Mouse (Mus musculus) layer of hippocampus, adult 9-11 months (tissue): ENCODE results near the gene Nos2.
"Not testable (repeated sequence)": the region's sequence is repeated elsewhere in the genome, so short reads cannot be mapped to it uniquely, and the experiment has no call there.

ENCODE experiments used
- DNase-seq: peaks from one replicate; pipeline ENCODE4 v3.0.0; 2022

The Nos2 gene

GRCm38 (mm10) chr11:78990875-78991543, 70.4 kb downstream of the Nos2 start:
- DNase-seq = not testable (repeated sequence)

GRCm38 (mm10) chr11:78999118-78999517, 78.5 kb downstream of the Nos2 start:
- no peak for DNase-seq

DNA sequence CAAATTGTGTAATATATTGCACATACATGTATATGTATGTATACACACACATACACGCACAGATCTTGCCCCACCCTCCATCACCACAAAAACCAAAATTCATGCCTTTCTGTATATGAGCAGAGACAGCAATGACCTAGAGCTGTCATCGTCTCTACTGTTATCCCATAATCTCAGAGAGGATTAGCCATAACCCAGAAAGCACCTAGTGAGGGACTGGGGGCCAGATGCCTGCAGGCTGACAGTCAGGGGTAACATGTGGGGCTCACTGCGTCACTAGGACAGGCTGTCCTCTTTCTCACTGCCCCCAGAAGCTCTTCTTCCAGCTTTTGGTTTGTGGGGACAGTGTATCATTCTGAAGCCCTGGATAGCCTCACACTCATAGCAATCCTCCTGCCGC, 81.3 kb downstream of the Nos2 start:
- no peak for DNase-seq

DNA sequence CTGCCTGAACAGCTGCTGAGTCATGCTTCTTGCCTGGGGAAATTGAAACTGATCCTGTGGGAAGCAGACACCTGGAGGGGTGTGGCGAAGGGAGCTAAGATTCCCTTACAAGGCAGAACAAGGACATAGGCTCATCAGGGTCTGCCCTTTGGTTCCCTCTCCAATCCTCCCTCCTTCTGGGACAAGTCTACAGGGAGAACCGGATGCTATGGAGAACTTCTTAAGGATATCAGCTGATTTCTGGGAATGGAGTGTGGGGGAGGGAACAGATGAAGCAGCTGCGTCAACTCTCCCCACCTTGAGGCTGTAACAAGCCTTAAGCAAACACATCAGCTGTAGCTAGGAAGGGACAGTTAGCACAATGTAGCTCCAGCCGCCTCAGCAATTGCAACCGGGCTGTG, 82.0 kb downstream of the Nos2 start:
- DNase-seq = no peak

- no peak for DNase-seq
Measured at GRCm38 (mm10) chr11:79003053-79003768, 82.6 kb downstream of the Nos2 start.

DNA sequence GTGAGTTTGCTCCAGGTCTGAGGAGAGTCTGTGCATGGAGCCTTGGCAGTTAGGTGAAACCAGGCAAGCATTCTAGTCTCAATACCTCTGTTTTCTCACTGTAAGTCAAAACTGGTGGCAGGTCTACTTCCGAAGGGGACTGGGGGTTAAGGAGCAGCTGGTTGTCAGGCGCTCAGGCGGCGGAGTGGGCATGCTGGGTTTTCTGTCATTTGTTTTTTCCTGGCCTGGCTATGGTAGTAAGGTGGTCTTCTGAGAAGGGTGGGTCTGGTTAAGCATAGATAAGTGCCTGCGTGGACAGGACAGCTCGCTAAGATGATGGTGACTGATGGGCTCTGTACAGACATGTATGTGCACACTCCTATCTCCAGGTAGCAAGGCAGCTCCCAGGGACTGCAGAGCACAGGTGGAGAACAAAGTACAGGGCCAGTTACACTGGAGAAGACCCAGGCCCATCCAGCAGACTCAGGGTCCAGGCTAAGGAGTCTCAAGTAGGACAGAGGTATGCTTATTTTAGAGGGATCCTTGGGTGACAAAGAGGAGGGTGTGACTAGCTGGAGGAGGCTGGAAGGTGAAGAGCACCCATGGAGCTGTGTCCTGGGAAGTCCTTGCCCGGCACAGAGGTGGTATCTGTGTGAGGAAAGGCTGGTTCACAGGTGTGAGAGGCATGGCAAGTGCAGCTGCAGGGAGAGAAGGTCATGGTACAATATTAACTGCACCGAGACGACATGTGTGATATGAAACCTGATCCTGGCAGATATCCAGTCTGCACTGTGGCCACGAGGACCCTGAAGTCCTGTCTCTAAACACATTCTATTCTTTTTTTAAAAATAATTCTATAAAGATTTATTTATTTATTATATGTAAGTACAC, 83.4 kb downstream of the Nos2 start:
- no peak for DNase-seq

DNA sequence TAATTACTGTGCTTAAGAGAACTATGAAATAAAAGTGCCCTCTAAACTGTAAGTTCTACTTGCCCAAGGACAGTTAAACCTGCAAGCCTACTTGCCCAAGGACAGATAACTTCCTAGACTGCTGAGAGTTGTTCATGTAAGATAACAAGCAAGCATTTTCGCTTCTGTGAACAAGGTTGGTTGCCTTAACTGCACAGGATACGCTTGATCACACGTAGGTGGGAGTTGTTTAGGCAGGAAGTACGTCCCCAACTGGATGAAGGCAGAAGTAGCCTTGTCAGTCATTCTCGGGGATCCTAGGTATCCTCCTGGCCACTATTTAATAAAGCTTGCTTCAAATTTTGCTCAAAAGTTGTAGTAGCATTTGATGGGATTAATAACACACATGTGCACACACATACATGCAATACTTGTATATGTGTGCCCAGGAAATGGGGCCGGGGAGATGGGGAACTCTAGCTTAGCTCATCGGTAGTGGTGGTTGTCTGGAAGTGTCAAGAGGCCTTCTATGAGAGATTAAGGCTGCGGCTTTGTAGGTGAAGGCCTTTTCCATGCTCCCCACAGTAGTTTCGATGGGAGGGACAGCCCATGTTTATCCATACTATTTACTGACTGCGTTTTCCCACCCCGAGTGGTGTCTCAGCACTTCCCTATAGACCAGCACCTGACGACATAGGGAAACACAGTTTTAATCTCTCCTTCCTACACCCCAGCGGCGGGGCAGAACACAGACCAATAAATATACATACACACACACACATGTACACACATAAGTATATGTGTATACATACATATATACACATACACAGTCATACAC, 85.2 kb downstream of the Nos2 start:
- no peak for DNase-seq

- no peak for DNase-seq
Measured at GRCm38 (mm10) chr11:79006417-79006816, 85.8 kb downstream of the Nos2 start.

DNA sequence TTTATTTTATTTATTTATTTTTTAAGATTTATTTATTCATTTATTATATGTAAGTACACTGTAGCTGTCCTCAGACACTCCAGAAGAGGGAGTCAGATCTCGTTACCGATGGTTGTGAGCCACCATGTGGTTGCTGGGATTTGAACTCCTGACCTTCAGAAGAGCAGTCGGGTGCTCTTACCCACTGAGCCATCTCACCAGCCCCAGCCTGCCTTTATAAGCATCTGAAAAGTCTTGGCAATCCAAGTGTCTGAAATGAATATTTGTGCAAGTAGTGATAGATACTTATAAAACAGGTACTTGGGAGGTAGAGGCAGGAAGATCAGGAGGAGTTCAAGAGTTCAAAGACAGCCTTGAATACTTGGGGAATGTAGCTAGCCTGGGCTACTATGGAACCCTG, 86.8 kb downstream of the Nos2 start:
- not testable (repeated sequence) for DNase-seq

- no peak for DNase-seq
Measured at GRCm38 (mm10) chr11:79008007-79008775, 87.6 kb downstream of the Nos2 start.

DNA sequence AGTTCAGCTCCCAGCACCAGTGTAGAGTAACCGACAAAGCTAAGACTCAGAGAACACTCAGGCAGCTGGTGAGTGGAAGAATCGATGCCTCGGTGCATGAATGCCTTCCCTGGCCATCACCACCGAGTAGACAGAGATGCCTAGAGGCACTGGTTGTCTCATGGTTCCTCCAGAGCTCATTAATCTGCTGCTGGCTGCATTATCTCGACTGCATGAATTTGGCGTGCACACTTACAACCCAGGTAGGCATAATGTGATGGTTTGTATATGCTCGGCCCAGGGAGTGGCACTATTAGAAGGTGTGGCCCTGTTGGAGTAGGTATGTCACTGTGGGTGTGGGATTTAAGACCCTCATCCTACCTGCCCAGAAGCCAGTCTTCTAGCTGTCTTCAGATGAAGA, 88.3 kb downstream of the Nos2 start:
- no peak for DNase-seq
